Mouse (Mus musculus) lung, adult 18-20 months (tissue): ENCODE measurements at regions not wholly inside any gene's neighbourhood (a gene's known extent, or its start where the extent isn't known, plus 50 kb on each side); places are given as distances from the start of the nearest gene placed in this dataset.
"Not testable (repeated sequence)": the region's sequence is repeated elsewhere in the genome, so short reads cannot be mapped to it uniquely, and the experiment has no call there.

Experiments used
- DNase-seq, 2 experiments: peaks; one replicate each; pipeline ENCODE4 v3.0.0; 2022; ENCODE audit warnings: mixed read lengths in 2 of 2

DNA sequence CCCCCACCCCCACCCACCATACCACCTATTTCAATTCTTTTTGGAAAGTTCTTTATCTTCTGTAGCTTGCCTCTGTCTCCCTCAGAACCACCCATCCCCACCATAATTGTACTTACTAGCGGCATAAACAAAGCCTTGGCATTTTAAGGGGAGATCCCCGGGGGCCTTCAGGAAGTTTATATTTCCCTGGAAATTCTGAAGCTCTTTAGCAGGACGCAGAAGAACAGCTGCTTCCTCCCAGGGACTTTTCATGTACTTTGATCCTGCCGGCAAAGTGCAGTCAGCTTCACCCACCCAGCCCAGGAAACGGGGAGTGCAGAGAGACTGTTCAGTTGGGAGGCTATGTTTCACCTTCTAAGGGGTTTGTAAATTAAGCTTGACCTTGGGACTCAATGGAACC lies 545.6 kb upstream of the Tbl1xr1 start:
- DNase-seq = peak in 1 of 2 experiments; percentile 6

GRCm38 (mm10) chr3:21539138-21539537 lies 537.3 kb upstream of the Tbl1xr1 start:
- DNase-seq = no peak

DNA sequence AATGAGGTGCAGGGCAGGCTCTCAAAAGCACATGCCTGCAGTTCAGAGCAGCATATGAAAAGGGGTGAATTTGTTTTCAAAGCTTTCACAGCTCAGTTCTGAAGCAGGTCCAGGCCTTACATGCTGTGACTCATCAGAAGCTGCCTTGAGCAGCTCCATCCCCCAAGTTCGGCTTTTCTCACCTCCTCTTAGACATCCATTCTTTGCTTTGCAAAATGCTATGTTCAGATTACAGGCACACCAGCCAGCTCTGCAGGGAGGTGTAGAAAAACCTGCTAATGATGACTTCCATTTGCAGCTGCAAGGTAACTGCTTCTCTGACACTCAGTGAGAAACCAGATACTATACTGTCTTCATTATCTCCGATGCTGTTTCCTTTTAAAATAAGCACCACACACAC lies 532.0 kb upstream of the Tbl1xr1 start:
- no peak for DNase-seq

GRCm38 (mm10) chr3:21545156-21545893 lies 531.1 kb upstream of the Tbl1xr1 start:
- DNase-seq = no peak

GRCm38 (mm10) chr3:21546411-21546810 lies 530.0 kb upstream of the Tbl1xr1 start:
- DNase-seq = no peak

DNA sequence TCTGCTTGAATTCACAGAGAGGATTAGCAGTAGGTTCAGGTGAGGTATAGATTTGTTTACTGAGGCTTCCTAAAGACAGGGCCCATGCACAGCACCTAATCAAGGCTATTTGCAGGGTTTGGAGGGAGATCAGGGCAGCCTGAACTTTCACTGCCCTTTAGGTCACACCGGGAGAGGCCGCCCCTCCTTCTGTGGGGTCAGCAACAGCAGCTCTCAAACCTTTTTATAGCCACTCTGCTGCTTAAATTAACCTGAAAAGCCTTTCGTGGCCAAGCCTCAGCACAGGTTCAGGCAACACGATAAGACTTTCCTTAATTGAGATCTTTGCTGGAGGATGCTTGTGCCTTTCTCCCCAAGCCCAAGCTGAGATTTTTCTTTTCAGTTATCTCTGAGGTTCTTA lies 526.8 kb upstream of the Tbl1xr1 start:
- no peak for DNase-seq

- peak in 1 of 2 experiments; percentile 29 for DNase-seq
Measured at GRCm38 (mm10) chr3:21553159-21553758, 523.2 kb upstream of the Tbl1xr1 start.

GRCm38 (mm10) chr3:21553859-21554258 lies 522.6 kb upstream of the Tbl1xr1 start:
- DNase-seq = no peak

- DNase-seq = no peak
Measured at GRCm38 (mm10) chr3:21557963-21558441, 518.5 kb upstream of the Tbl1xr1 start.

- no peak for DNase-seq
Measured at GRCm38 (mm10) chr3:21562771-21563312, 513.6 kb upstream of the Tbl1xr1 start.

GRCm38 (mm10) chr3:21563454-21563853 lies 513.0 kb upstream of the Tbl1xr1 start:
- peak; percentile 28 to 54 for DNase-seq

DNA sequence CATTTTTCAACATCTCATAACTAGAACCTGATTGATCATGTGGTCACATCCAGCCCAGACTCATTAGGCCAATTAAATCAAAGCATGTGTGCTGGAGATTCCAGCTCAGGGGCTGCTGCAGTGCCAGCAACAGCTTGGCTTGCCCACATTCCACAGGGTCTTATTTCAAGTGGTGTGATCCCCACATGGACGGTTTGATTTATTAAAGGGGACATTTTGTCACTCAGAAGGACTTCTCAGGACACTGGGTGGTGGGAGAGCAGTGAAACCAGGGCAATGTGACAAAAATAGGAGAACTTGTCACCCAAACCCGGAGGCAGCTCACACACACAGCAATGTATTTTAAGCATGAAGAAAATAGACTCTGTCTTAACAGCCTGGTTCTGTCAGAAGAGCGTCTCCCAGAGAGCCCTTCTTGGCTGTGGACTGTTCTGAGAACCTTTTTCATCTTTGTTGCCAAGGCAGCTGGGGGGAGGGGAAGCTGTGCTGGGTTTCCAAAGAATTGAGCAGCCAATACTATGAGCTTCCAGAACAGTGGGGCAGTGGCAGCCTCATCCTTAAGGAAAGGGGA lies 512.2 kb upstream of the Tbl1xr1 start:
- peak; percentile 67 to 69 for DNase-seq

- no peak for DNase-seq
Measured at GRCm38 (mm10) chr3:21564847-21565485, 511.5 kb upstream of the Tbl1xr1 start.

- no peak for DNase-seq
Measured at GRCm38 (mm10) chr3:21569721-21570120, 506.7 kb upstream of the Tbl1xr1 start.

DNA sequence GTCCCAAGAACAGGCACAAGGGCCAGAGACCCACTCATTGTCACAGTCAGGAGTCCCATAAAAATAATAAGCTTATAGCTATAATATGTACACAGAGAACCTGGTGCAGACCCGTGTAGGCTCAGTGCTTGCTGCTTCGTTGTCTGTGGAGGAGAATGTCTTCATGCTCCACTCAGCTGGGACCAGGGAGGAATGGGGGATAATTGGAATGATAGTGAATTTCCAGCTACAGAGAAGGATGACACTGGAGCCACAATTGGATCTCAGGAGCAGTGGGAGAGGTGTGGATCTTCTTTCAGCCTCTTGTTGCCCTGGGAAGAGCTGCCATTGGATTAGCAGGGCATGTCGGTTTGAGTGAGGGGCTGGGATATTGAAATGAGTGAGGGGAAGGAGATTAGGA lies 497.8 kb upstream of the Tbl1xr1 start:
- DNase-seq = no peak

DNA sequence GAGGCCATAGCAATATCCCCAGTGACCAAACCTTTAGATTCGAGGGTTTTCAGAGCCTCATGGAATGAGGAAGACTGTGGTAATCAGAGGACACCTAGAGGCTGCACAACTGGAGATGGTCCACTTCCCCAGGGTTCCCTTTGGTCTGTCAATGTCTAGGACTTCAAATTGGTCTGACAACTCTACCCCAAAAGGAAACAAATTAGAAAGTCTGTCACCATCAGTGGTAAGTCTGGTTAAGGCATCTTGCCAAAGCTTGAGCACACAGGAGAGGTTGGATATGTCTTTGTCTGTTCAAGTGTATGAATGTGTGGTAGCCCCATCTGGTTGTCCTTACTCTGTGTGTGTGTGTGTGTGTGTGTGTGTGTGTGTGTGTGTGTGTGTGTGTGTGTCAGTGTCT lies 494.3 kb upstream of the Tbl1xr1 start:
- DNase-seq = no peak

DNA sequence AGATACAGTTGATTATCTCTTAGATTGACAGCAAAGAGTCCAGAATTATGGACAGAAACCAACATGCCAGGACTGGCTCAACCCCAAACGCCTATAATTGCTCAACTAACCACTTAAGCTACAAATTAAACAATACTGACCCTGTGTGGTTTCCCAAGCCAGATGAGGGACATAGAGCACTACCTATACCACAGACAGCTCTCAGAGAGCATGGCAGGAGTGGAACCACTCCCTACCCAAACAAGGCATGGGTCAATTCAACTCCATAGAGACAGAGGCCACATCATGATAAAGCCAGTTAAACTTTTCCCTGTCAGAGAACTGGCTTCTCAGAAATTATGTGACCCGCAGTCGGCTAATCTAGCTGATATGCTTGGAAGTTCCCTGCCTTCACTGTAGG lies 490.7 kb upstream of the Tbl1xr1 start:
- DNase-seq = peak in 1 of 2 experiments; percentile 43

- no peak for DNase-seq
Measured at GRCm38 (mm10) chr3:21606846-21607245, 469.6 kb upstream of the Tbl1xr1 start.

GRCm38 (mm10) chr3:21610231-21610630 lies 466.2 kb upstream of the Tbl1xr1 start:
- no peak for DNase-seq

GRCm38 (mm10) chr3:21621745-21622144 lies 454.7 kb upstream of the Tbl1xr1 start:
- no peak for DNase-seq

DNA sequence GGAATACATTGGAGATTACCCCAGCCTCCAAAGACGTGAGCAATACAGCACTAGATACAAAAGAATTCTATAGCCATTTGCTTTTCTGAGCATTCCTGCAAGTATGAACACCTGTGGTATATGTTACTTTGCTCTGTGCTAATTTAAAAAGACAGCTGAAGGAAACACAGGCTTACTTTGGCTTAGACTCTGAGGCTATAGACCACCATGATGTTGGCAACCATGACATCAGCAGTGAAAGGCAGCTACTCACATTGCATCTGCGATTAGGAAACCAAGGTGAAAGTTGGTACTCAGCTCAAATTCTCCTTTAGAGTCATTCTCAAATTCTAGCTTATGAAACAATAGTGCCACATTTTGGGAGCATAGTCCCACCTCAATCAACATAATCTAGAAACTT lies 451.4 kb upstream of the Tbl1xr1 start:
- DNase-seq = no peak

GRCm38 (mm10) chr3:21626029-21626428 lies 450.4 kb upstream of the Tbl1xr1 start:
- DNase-seq = peak; percentile 40 to 71

DNA sequence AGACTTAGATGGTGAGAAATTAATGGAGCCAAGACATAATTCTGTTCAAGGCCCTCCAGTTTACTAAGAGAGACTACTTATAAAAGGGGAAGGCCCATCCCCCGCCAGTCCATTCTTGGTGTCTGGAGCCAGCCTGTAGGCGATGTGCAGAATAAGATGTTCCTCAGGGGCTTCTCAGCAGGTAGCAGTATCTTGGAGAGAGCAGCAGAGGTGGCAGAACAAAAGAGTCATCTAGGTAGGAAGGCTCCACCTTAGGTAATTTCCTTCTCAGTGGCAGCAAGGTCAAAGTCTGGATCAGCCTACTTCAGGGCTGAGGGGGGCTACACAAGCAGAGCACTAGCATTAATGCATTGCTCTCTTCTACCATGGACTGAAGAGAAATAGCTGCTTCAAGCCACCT lies 449.4 kb upstream of the Tbl1xr1 start:
- DNase-seq = not testable (repeated sequence)
